Mouse (Mus musculus): ENCODE measurements around the gene Lnx1. TPM values are rescaled to one million over a fixed set of nuclear protein-coding genes. Genes with fewer than 3 reads are reported as not detected.

The Lnx1 gene
- polyA plus RNA-seq, 1 experiment from 2014 or later: 2.1 TPM

DNA sequence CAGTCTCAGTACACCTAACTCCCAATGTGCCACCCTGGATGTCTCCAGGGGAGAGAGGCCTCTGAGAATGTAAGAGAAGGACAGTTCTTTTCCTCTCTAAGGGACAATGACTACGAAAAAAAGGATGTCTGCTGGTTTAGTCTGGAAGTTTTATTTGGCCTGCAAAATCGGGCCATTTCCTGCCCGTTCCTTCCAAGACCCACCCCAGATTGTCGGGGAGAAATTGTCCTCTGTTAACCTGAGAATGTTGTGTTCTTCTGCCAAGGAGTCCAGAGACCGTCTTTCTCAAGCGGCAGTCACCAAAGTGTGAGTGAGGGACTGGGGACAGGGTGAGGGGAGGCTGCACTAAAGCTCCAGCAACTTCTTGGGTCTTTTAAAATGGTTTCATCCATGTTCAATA, 32.8 kb downstream of the Lnx1 start:
- 68% methylated on average over 6 of the region's 6 CpGs for WGBS
- Histone ChIP-seq H3K4me1 (ENCODE audit: control insufficient read depth in 2 of 2, insufficient read depth in 2 of 2, low read length in 2 of 2) (no peaks in the 10 kb centered on the region), H3K27ac (replicated peaks in 1 of 2; ENCODE audit: control insufficient read depth in 1 of 2, insufficient read depth in 1 of 2, low read depth in 2 of 2, low read length in 2 of 2) (no peak overlapping the region), H3K4me2 (ENCODE audit: low read length) (no peak overlapping the region), H3K9ac (ENCODE audit: low read length) (no peak overlapping the region), H3K9me3 (ENCODE audit: control insufficient read depth, low read length) (no peaks in the 10 kb centered on the region), H3K4me3 (ENCODE audit: control insufficient read depth in 1 of 2, insufficient read depth in 1 of 2, low read depth in 1 of 2, low read length in 2 of 2) (no peak overlapping the region), H3K36me3 (ENCODE audit: control insufficient read depth, insufficient read depth, low read length) (no peaks in the 10 kb centered on the region), H3K27me3 (ENCODE audit: control insufficient read depth, insufficient read depth, low read length) (no peaks in the 10 kb centered on the region)
- no peak for ATAC-seq (ENCODE audit: insufficient number of reproducible peaks, insufficient read depth, low FRiP score, low read depth)

DNA sequence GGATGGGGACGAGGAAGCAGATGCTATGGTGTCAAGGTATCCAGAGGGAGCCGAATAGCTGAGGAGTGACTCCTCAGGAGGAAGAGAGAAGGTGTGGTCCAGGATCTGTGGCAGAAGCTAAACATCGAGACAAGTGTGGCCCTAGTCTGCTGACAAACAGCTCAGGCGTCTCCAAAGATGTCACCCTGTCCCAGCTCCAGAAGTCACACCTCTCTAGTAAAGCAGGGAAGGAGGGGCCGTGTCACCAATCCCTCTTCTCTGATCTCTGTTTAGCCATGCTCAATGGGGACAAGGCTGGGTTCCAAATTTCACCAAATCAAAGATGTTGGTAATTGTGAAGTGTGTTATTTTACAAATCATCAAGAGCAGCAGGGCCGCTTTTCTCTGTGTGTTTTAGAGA, 33.8 kb downstream of the Lnx1 start:
- no peak for ATAC-seq (ENCODE audit: insufficient number of reproducible peaks, insufficient read depth, low FRiP score, low read depth)
- H3K36me3 ChIP-seq (ENCODE audit: control insufficient read depth, insufficient read depth, low read length): no peaks in the 10 kb centered on the region
- no peak overlapping the region for H3K9ac ChIP-seq (ENCODE audit: low read length)
- no peak overlapping the region for H3K4me3 ChIP-seq (ENCODE audit: control insufficient read depth in 1 of 2, insufficient read depth in 1 of 2, low read depth in 1 of 2, low read length in 2 of 2)
- no peaks in the 10 kb centered on the region for H3K27me3 ChIP-seq (ENCODE audit: control insufficient read depth, insufficient read depth, low read length)
- WGBS: 56% methylated on average over 6 of the region's 6 CpGs
- H3K9me3 ChIP-seq (ENCODE audit: control insufficient read depth, low read length): no peaks in the 10 kb centered on the region
- H3K4me2 ChIP-seq (ENCODE audit: low read length): no peak overlapping the region
- H3K27ac ChIP-seq (replicated peaks in 1 of 2; ENCODE audit: control insufficient read depth in 1 of 2, insufficient read depth in 1 of 2, low read depth in 2 of 2, low read length in 2 of 2): no peak overlapping the region
- no peaks in the 10 kb centered on the region for H3K4me1 ChIP-seq (ENCODE audit: control insufficient read depth in 2 of 2, insufficient read depth in 2 of 2, low read length in 2 of 2)

DNA sequence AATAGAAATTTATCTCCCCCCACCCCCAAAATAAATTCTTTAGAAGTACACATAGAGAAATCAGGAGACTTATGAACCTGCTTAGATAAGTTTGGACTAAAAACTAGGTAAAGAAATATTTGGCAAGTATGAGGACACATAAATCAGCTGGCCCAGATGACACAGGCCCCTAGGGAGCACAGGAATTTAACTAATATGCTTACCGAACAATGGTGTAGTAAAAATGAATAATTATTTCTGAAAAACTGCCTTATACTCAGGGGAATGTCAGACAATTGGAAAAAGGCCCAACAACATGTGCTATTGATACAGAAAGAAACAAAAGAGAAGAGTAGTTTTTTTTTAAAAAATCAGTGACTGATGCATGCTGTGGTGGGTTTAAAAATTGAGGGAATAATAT, 40.1 kb downstream of the Lnx1 start:
- Histone ChIP-seq H3K27me3 (ENCODE audit: control insufficient read depth, insufficient read depth, low read length) (no peaks in the 10 kb centered on the region), H3K4me2 (ENCODE audit: low read length) (no peak overlapping the region), H3K9me3 (ENCODE audit: control insufficient read depth, low read length) (no peaks in the 10 kb centered on the region), H3K27ac (replicated peaks in 1 of 2; ENCODE audit: control insufficient read depth in 1 of 2, insufficient read depth in 1 of 2, low read depth in 2 of 2, low read length in 2 of 2) (no peak overlapping the region), H3K4me1 (ENCODE audit: control insufficient read depth in 2 of 2, insufficient read depth in 2 of 2, low read length in 2 of 2) (no peaks in the 10 kb centered on the region), H3K9ac (ENCODE audit: low read length) (no peak overlapping the region), H3K4me3 (ENCODE audit: control insufficient read depth in 1 of 2, insufficient read depth in 1 of 2, low read depth in 1 of 2, low read length in 2 of 2) (no peak overlapping the region), H3K36me3 (ENCODE audit: control insufficient read depth, insufficient read depth, low read length) (no peaks in the 10 kb centered on the region)
- ATAC-seq (ENCODE audit: insufficient number of reproducible peaks, insufficient read depth, low FRiP score, low read depth): no peak
- 63% methylated on average over 1 of the region's 1 CpGs for WGBS

DNA sequence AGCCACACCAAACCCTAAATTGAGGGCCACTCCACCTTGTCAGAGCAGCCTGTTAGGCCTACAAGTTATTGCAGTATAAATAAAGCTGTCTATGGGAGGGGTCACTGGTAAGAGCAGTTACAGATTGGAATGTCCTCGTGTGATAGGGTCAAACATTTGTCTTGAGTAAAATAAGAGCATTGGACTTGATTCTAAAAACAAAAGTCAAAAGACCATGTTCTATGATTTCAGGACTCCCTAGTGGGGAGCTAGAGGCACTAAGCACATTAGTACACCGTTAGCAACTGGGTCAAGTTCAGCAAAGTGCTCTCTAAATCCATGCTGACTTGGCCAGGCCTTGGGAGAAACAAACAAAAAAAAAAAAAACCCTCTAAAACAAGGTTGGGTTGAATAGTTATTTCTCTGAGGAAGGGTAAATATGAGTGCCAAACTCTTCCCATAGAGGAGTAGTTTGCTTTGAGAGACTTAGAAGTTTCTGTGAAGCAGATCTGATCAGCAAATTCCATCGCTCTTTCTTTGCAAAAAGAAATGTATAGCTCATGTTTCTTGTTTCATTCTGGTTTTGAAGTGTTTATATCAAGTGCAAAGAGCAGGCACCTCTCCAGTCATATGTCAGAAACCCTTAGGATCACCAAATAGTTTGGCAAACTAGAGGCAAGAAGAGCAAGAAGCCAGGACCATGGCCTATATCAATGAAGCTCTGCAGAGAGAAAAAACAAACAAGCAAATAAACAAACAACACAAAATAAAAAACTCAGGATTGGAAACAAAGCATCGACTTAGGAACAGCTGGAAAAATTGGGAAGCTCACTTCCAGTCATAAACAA, 40.8 kb downstream of the Lnx1 start:
- Histone ChIP-seq H3K9me3 (ENCODE audit: control insufficient read depth, low read length) (no peaks in the 10 kb centered on the region), H3K9ac (ENCODE audit: low read length) (no peak overlapping the region), H3K27ac (replicated peaks in 1 of 2; ENCODE audit: control insufficient read depth in 1 of 2, insufficient read depth in 1 of 2, low read depth in 2 of 2, low read length in 2 of 2) (no peak overlapping the region), H3K4me3 (ENCODE audit: control insufficient read depth in 1 of 2, insufficient read depth in 1 of 2, low read depth in 1 of 2, low read length in 2 of 2) (no peak overlapping the region), H3K4me1 (ENCODE audit: control insufficient read depth in 2 of 2, insufficient read depth in 2 of 2, low read length in 2 of 2) (no peaks in the 10 kb centered on the region), H3K36me3 (ENCODE audit: control insufficient read depth, insufficient read depth, low read length) (no peaks in the 10 kb centered on the region), H3K4me2 (ENCODE audit: low read length) (no peak overlapping the region), H3K27me3 (ENCODE audit: control insufficient read depth, insufficient read depth, low read length) (no peaks in the 10 kb centered on the region)
- 68% methylated on average over 4 of the region's 4 CpGs for WGBS
- no peak for ATAC-seq (ENCODE audit: insufficient number of reproducible peaks, insufficient read depth, low FRiP score, low read depth)

GRCm38 (mm10) chr5:74659856-74660255, 42.9 kb downstream of the Lnx1 start:
- Histone ChIP-seq H3K36me3 (ENCODE audit: control insufficient read depth, insufficient read depth, low read length) (no peaks in the 10 kb centered on the region), H3K9me3 (ENCODE audit: control insufficient read depth, low read length) (no peaks in the 10 kb centered on the region), H3K4me2 (ENCODE audit: low read length) (no peak overlapping the region), H3K9ac (ENCODE audit: low read length) (no peak overlapping the region), H3K27ac (replicated peaks in 1 of 2; ENCODE audit: control insufficient read depth in 1 of 2, insufficient read depth in 1 of 2, low read depth in 2 of 2, low read length in 2 of 2) (no peak overlapping the region), H3K27me3 (ENCODE audit: control insufficient read depth, insufficient read depth, low read length) (no peaks in the 10 kb centered on the region), H3K4me1 (ENCODE audit: control insufficient read depth in 2 of 2, insufficient read depth in 2 of 2, low read length in 2 of 2) (no peaks in the 10 kb centered on the region; a peak in 1 of 4 replicates), H3K4me3 (ENCODE audit: control insufficient read depth in 1 of 2, insufficient read depth in 1 of 2, low read depth in 1 of 2, low read length in 2 of 2) (no peak overlapping the region)
- 73% methylated on average over 4 of the region's 4 CpGs for WGBS
- ATAC-seq (ENCODE audit: insufficient number of reproducible peaks, insufficient read depth, low FRiP score, low read depth): no peak

DNA sequence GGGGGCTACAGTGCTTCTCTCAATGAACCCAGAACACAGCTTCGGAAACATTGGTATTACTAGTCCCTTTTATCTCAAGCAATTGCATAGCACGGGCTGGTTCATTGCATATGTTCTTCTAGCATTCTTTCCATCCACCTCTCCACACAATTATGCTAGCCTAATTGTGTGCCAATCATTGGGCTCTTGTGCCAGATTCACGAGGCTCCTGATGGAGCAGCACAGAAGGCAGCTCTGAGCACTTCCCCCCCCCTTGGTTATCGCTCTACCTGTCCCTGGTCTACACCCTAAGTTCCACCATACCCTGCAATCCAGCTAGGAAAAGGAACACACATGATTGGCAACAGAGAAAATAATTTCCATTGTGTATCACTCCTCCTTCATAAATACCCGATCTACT, 43.4 kb downstream of the Lnx1 start:
- Histone ChIP-seq H3K9me3 (ENCODE audit: control insufficient read depth, low read length) (no peaks in the 10 kb centered on the region), H3K4me2 (ENCODE audit: low read length) (no peak overlapping the region), H3K4me1 (ENCODE audit: control insufficient read depth in 2 of 2, insufficient read depth in 2 of 2, low read length in 2 of 2) (no peaks in the 10 kb centered on the region; a peak in 1 of 4 replicates), H3K36me3 (ENCODE audit: control insufficient read depth, insufficient read depth, low read length) (no peaks in the 10 kb centered on the region), H3K27me3 (ENCODE audit: control insufficient read depth, insufficient read depth, low read length) (no peaks in the 10 kb centered on the region), H3K27ac (replicated peaks in 1 of 2; ENCODE audit: control insufficient read depth in 1 of 2, insufficient read depth in 1 of 2, low read depth in 2 of 2, low read length in 2 of 2) (no peak overlapping the region), H3K4me3 (ENCODE audit: control insufficient read depth in 1 of 2, insufficient read depth in 1 of 2, low read depth in 1 of 2, low read length in 2 of 2) (no peak overlapping the region), H3K9ac (ENCODE audit: low read length) (no peak overlapping the region)
- WGBS: 82% methylated on average over 5 of the region's 5 CpGs
- no peak for ATAC-seq (ENCODE audit: insufficient number of reproducible peaks, insufficient read depth, low FRiP score, low read depth)

DNA sequence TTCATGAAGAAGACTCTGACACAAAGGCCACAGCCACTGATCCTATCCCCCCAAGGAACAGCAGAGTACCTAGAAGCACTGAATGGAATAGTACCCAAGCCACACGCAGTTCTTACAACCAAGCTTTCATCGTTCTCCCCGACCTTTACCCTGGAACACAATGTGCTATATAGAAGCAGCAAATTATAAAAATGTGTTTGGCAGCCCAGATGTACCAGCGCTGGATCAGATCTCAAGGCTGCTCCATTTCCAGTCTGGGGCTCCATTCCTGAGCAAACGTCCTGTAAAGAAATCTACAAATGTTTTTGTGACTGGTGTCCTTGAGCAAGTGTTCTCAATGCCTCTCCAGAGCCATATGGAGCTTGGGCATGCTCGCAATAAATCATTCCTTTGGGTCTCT, 44.8 kb downstream of the Lnx1 start:
- H3K9me3 ChIP-seq (ENCODE audit: control insufficient read depth, low read length): no peaks in the 10 kb centered on the region
- no peaks in the 10 kb centered on the region; a peak in 1 of 4 replicates for H3K4me1 ChIP-seq (ENCODE audit: control insufficient read depth in 2 of 2, insufficient read depth in 2 of 2, low read length in 2 of 2)
- H3K9ac ChIP-seq (ENCODE audit: low read length): no peak overlapping the region
- no peak overlapping the region for H3K27ac ChIP-seq (replicated peaks in 1 of 2; ENCODE audit: control insufficient read depth in 1 of 2, insufficient read depth in 1 of 2, low read depth in 2 of 2, low read length in 2 of 2)
- no peak overlapping the region for H3K4me2 ChIP-seq (ENCODE audit: low read length)
- H3K36me3 ChIP-seq (ENCODE audit: control insufficient read depth, insufficient read depth, low read length): no peaks in the 10 kb centered on the region
- ATAC-seq (ENCODE audit: insufficient number of reproducible peaks, insufficient read depth, low FRiP score, low read depth): no peak
- WGBS: 86% methylated on average over 6 of the region's 6 CpGs
- H3K4me3 ChIP-seq (ENCODE audit: control insufficient read depth in 1 of 2, insufficient read depth in 1 of 2, low read depth in 1 of 2, low read length in 2 of 2): no peak overlapping the region
- no peaks in the 10 kb centered on the region for H3K27me3 ChIP-seq (ENCODE audit: control insufficient read depth, insufficient read depth, low read length)

DNA sequence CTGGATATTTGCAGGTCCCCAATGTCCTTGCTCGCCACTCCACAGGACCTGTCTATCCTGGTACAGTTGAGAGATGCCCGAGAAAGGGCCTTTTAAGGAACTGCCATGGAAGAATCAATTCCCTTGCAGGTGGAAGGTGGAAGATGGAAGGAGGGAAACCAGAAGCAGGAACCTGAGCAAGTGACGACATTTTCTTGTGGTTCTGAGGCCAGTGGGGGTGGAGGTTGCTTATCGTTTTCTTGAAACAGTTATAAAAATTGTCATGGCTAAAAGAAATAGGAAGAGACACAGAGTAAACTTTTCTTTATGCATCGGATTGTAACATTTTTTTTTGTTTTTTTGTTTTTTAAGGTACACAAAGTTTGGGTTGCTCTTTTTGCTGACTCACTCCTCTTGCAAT, 46.3 kb downstream of the Lnx1 start:
- WGBS: 78% methylated on average over 5 of the region's 5 CpGs
- no peak overlapping the region for H3K9ac ChIP-seq (ENCODE audit: low read length)
- H3K27ac ChIP-seq (replicated peaks in 1 of 2; ENCODE audit: control insufficient read depth in 1 of 2, insufficient read depth in 1 of 2, low read depth in 2 of 2, low read length in 2 of 2): no peak overlapping the region
- no peak for ATAC-seq (ENCODE audit: insufficient number of reproducible peaks, insufficient read depth, low FRiP score, low read depth)
- H3K4me3 ChIP-seq (ENCODE audit: control insufficient read depth in 1 of 2, insufficient read depth in 1 of 2, low read depth in 1 of 2, low read length in 2 of 2): no peak overlapping the region
- no peaks in the 10 kb centered on the region for H3K27me3 ChIP-seq (ENCODE audit: control insufficient read depth, insufficient read depth, low read length)
- H3K4me1 ChIP-seq (ENCODE audit: control insufficient read depth in 2 of 2, insufficient read depth in 2 of 2, low read length in 2 of 2): peaks cover 0 to 2% of the 10 kb centered on the region in 2 experiments; a peak in 1 of 4 replicates
- no peaks in the 10 kb centered on the region for H3K9me3 ChIP-seq (ENCODE audit: control insufficient read depth, low read length)
- H3K4me2 ChIP-seq (ENCODE audit: low read length): no peak overlapping the region
- no peaks in the 10 kb centered on the region for H3K36me3 ChIP-seq (ENCODE audit: control insufficient read depth, insufficient read depth, low read length)
